In the genomic region with DNA sequence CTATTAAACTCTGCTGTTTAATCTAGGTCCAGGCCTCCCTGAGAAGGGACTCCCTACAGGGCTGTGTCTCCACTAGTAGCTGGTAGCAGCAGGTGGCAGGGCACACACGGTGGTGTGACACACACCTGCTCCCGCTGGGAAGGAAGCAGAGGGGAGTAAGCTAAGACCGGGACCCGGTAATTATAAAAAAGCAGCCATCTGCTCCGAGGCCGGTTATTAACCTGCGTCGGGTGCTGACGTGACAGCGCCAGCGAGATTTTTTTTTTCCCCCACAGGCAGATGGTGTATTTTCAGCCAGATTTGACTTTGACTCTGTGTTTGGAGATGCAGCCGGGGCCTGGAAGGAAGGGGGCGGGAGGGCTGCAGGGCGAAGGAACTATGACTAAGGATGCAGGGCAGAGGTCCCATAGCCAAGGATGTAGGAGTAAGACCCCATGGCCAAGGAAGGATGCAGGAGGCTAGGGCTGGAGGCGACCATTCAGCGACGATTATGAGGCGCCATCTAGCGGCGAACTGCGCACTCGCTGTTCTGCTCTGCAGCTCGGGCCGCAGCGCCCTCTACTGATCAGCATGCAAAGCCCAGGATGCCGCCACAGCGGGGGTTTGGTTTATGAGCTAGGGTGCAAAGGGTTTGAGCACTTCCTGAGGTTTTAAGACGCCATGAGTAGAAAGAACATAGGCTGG, we compare ENCODE assay signal across 8 mouse cellular contexts. TPM values are rescaled to one million over a fixed set of nuclear protein-coding genes. Genes with fewer than 3 reads are reported as not detected.
A peak's percentile ranks its signal among the peaks of the same experiment; 100 is the strongest.
DNase-seq lines count a peak whose midpoint lies in the region; ATAC-seq and TF ChIP-seq lines count a peak whose summit lies in the region.

No protein-coding gene starts in this region.

- no peaks in the 10 kb centered on the region for H3K27me3 ChIP-seq in cerebellum, adult 2 months (ENCODE audit: control insufficient read depth, insufficient read depth, low read length)
- H3K27me3 ChIP-seq in hindbrain, embryonic 10.5 days (ENCODE audit: insufficient read depth, poor library complexity, severe bottlenecking), result no peaks in the 10 kb centered on the region
- no peaks in the 10 kb centered on the region for H3K27me3 ChIP-seq in lung, embryonic 15.5 days

- H3K36me3 ChIP-seq in hindbrain, embryonic 10.5 days, result no peaks in the 10 kb centered on the region
- H3K36me3 ChIP-seq in lung, embryonic 15.5 days, result no peaks in the 10 kb centered on the region

- H3K9ac ChIP-seq in lung, embryonic 15.5 days, result no peak overlapping the region

- TF ChIP-seq CTCF in cerebellum, adult 2 months (IDR thresholded peaks at IDR 0.05; ENCODE audit: borderline replicate concordance, insufficient read depth, low read depth, low read length), result peak; percentile 100
- peak; percentile 99 for TF ChIP-seq CTCF in olfactory bulb, adult 2 months (IDR thresholded peaks at IDR 0.05; ENCODE audit: insufficient read depth, low read depth, low read length)

- H3K4me2 ChIP-seq in lung, embryonic 15.5 days, result peak overlapping the region; percentile 34; the same call in 1 of the 2 replicates

- peaks cover 2% of the 10 kb centered on the region; the same call in 1 of the 2 replicates for H3K9me3 ChIP-seq in hindbrain, embryonic 10.5 days
- H3K9me3 ChIP-seq in lung, embryonic 15.5 days, result no peaks in the 10 kb centered on the region

- ATAC-seq in frontal cortex, adult (ENCODE audit: low TSS enrichment), result peak; percentile 94
- peak; percentile 87 for ATAC-seq in lung, embryonic 15.5 days (ENCODE audit: borderline replicate concordance, extremely low read depth, low FRiP score, low TSS enrichment)

- no peaks in the 10 kb centered on the region for H3K4me1 ChIP-seq in cerebellum, adult 2 months (ENCODE audit: control insufficient read depth, insufficient read depth, low read length)
- peaks cover 8% of the 10 kb centered on the region for H3K4me1 ChIP-seq in hindbrain, embryonic 10.5 days (replicated peaks)
- H3K4me1 ChIP-seq in lung, embryonic 15.5 days, result peaks cover 4% of the 10 kb centered on the region; the same call in 1 of the 2 replicates
- peaks cover 4% of the 10 kb centered on the region; the same call in 1 of the 2 replicates for H3K4me1 ChIP-seq in olfactory bulb, adult 2 months (ENCODE audit: control insufficient read depth, insufficient read depth, low read length)

- DNase-seq in MEL-GATA-1-ER (ENCODE audit: extremely low read depth, low read depth), result peak; percentile 56
- peak; percentile 90 to 96 for DNase-seq in cerebellum, adult 2 months
- peak; percentile 90 for DNase-seq in hindbrain, embryonic 10.5 days (ENCODE audit: low spot score)
- DNase-seq in layer of hippocampus, adult 9-10 months (ENCODE audit: low spot score), result peak; percentile 63
- DNase-seq in thymus, adult 18-20 months, result peak; percentile 73 to 75

- peak overlapping the region; percentile 22 for H3K27ac ChIP-seq in cerebellum, adult 2 months (ENCODE audit: insufficient read depth, low read length)
- H3K27ac ChIP-seq in hindbrain, embryonic 10.5 days, result no peak overlapping the region
- no peak overlapping the region for H3K27ac ChIP-seq in lung, embryonic 15.5 days
- no peak overlapping the region for H3K27ac ChIP-seq in olfactory bulb, adult 2 months (ENCODE audit: insufficient read depth, low read depth, low read length)

- 0 out of 2 replicates have a peak, but pooled peaks have one; percentile 3 for TF ChIP-seq POLR2A in cerebellum, adult 2 months (IDR thresholded peaks at IDR 0.05; ENCODE audit: borderline replicate concordance, insufficient read depth, low read length)
- TF ChIP-seq POLR2A in olfactory bulb, adult 2 months (IDR thresholded peaks at IDR 0.05; ENCODE audit: insufficient read depth, low read depth, low read length), result no peak

- H3K4me3 ChIP-seq in cerebellum, adult 2 months (replicated peaks; ENCODE audit: insufficient read depth, low read depth, low read length), result peak overlapping the region; percentile 41
- H3K4me3 ChIP-seq in hindbrain, embryonic 10.5 days, result peak overlapping the region; percentile 45
- H3K4me3 ChIP-seq in lung, embryonic 15.5 days, result no peak overlapping the region
- peak overlapping the region; percentile 40 for H3K4me3 ChIP-seq in olfactory bulb, adult 2 months (ENCODE audit: insufficient read depth, low read depth, low read length)

- WGBS in cerebellum, adult 2 months, result 1% methylated on average over 28 of the region's 28 CpGs
- 4% methylated on average over 28 of the region's 28 CpGs for WGBS in hindbrain, embryonic 10.5 days
- 4% methylated on average over 28 of the region's 28 CpGs for WGBS in lung, embryonic 15.5 days
- under 1% methylated on average over 28 of the region's 28 CpGs for WGBS in olfactory bulb, adult 2 months

RNA-seq across cellular contexts. Expression of a gene that starts 17.7 kb away (rescaled TPM):
- polyA plus RNA-seq in cerebellum, adult 2 months (2012; rRNA removed), result 32.8 and 33.1 TPM in 2 replicates
- polyA plus RNA-seq in hindbrain, embryonic 10.5 days (2016; fragmentation: Nextera tagmentation; extraction: Ambion mirVana), result 15.1 and 15.2 TPM in 2 replicates
- polyA plus RNA-seq in lung, embryonic 15.5 days (2015; fragmentation: Nextera tagmentation; extraction: Ambion mirVana), result 16.0 and 19.0 TPM in 2 replicates
- not detected in 2 replicates for polyA plus RNA-seq in olfactory bulb, adult 2 months (2012; ENCODE audit: insufficient read depth, insufficient read length, low replicate concordance, missing spikeins)

RNA-seq across cellular contexts. Expression of a gene that starts 27.1 kb away (rescaled TPM):
- polyA plus RNA-seq in cerebellum, adult 2 months (2012; rRNA removed), result 8.2 and 10.2 TPM in 2 replicates
- polyA plus RNA-seq in hindbrain, embryonic 10.5 days (2016; fragmentation: Nextera tagmentation; extraction: Ambion mirVana), result 2.5 and 3.2 TPM in 2 replicates
- polyA plus RNA-seq in lung, embryonic 15.5 days (2015; fragmentation: Nextera tagmentation; extraction: Ambion mirVana), result 5.5 TPM in 2 replicates
- not detected in 2 replicates for polyA plus RNA-seq in olfactory bulb, adult 2 months (2012; ENCODE audit: insufficient read depth, insufficient read length, low replicate concordance, missing spikeins)
